Mouse (Mus musculus) ZHBTc4 (cell line): ENCODE measurements around the gene Actl6b.

Source experiments
- DNase-seq: peaks from one replicate; pipeline ENCODE4 v3.0.0-alpha.2; 2011; ENCODE audit warnings: low read depth, low spot score

The Actl6b gene

GRCm38 (mm10) chr5:137562965-137563364 is 9.6 kb downstream of the Actl6b start:
- DNase-seq, result peak; percentile 64

- no peak for DNase-seq
Measured at GRCm38 (mm10) chr5:137565744-137566143, 12.4 kb downstream of the Actl6b start.

DNA sequence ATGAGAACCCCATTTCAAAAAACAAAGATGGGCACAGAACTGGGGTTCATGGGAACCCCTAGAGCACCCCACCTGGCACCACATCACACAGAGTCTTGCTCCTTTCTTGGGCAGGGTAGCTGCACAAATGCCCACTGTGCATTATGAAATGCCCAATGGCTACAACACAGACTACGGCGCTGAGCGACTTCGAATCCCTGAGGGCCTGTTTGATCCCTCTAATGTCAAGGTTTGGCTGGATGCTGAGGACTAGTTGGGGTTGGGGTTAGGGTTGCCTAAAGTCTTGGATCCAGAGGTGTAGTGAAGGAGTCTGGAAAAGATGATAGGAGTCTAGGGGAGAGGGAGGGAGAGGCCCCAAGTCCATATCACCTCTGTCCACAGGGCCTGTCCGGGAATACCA is 13.1 kb downstream of the Actl6b start:
- no peak for DNase-seq

GRCm38 (mm10) chr5:137568223-137568798 is 15.0 kb downstream of the Actl6b start:
- DNase-seq, result peak; percentile 50

DNA sequence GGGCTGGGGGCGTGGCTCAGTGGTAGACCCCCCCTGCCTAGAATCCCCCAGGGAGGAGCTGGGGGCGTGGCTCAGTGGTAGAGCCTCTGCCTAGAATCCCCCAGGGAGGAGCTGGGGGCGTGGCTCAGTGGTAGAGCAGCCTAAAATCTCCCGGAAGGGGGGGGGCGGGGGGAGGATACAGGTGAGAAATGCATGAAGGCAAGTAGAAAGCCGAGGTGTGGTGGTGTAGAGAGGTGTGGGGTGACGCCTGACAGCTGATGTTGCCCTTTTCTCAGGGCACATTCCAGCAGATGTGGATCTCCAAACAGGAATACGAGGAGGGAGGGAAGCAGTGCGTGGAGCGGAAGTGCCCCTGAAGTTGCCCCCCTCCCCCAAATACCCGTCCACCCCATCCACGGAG is 15.7 kb downstream of the Actl6b start:
- DNase-seq, result peak; percentile 14

DNA sequence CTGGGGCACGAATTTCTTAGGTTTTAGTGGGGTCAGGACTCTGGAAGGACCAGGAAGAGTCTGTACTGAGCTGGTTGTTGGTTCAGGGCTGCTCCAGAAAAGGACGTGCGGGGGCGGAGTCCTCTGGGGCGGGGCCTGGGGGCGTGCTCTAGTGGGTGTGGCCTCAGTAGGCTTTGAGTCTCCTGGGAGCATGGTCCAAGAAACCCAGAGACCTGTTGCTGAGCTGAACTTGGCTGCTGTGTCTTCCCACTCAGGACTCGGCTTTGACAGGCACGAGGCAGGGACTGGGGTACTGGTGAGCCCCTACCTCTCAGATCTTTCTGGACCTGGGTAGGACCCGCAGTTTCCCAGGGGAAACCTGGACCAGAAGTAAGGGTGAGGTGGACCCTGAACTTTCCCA is 16.3 kb downstream of the Actl6b start, which contains the start of gene Tfr2:
Gene Tfr2 (plus strand): TSS at position 176 of the 400 bp plus-strand sequence.
- DNase-seq, result peak; percentile 88

DNA sequence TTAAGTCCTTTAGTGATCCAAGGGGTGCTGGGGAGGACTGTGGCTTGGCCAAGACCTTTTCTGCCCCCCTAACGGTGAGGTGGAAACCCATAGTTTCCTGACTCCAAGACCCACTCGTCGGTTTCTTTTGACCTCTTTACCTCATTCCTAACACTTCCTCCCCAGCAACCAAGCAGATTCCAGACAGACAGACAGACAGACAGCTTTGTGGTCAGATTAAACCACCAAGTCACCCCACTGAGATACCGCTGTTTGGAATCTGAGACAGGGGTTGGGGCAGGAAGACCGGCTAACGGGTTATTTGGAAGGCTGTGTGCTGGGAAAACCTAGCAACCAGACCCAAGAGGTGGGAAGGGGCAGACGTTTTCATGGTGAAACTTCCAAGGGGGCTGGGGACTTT is 16.9 kb downstream of the Actl6b start:
- no peak for DNase-seq

GRCm38 (mm10) chr5:137570691-137571586 is 17.6 kb downstream of the Actl6b start:
- DNase-seq, result no peak

- no peak for DNase-seq
Measured at GRCm38 (mm10) chr5:137574470-137574901, 21.2 kb downstream of the Actl6b start.

- DNase-seq, result no peak
Measured at GRCm38 (mm10) chr5:137580246-137580645, 26.9 kb downstream of the Actl6b start.

- DNase-seq, result peak; percentile 48
Measured at GRCm38 (mm10) chr5:137582702-137583101, 29.4 kb downstream of the Actl6b start.

- DNase-seq, result peak; percentile 40
Measured at GRCm38 (mm10) chr5:137583670-137584169, 30.4 kb downstream of the Actl6b start.

GRCm38 (mm10) chr5:137584976-137585375 is 31.7 kb downstream of the Actl6b start:
- peak; percentile 89 for DNase-seq

GRCm38 (mm10) chr5:137590507-137590906 is 37.2 kb downstream of the Actl6b start:
- no peak for DNase-seq

- DNase-seq, result no peak
Measured at GRCm38 (mm10) chr5:137595921-137596320, 42.6 kb downstream of the Actl6b start.

GRCm38 (mm10) chr5:137596601-137597261 is 43.4 kb downstream of the Actl6b start:
- DNase-seq, result peak; percentile 80

GRCm38 (mm10) chr5:137597625-137598024 is 44.3 kb downstream of the Actl6b start:
- DNase-seq, result no peak

GRCm38 (mm10) chr5:137598100-137598826 is 44.9 kb downstream of the Actl6b start:
- no peak for DNase-seq

- DNase-seq, result no peak
Measured at GRCm38 (mm10) chr5:137599600-137599999, 46.3 kb downstream of the Actl6b start.

- no peak for DNase-seq
Measured at GRCm38 (mm10) chr5:137600281-137600618, 46.9 kb downstream of the Actl6b start.

DNA sequence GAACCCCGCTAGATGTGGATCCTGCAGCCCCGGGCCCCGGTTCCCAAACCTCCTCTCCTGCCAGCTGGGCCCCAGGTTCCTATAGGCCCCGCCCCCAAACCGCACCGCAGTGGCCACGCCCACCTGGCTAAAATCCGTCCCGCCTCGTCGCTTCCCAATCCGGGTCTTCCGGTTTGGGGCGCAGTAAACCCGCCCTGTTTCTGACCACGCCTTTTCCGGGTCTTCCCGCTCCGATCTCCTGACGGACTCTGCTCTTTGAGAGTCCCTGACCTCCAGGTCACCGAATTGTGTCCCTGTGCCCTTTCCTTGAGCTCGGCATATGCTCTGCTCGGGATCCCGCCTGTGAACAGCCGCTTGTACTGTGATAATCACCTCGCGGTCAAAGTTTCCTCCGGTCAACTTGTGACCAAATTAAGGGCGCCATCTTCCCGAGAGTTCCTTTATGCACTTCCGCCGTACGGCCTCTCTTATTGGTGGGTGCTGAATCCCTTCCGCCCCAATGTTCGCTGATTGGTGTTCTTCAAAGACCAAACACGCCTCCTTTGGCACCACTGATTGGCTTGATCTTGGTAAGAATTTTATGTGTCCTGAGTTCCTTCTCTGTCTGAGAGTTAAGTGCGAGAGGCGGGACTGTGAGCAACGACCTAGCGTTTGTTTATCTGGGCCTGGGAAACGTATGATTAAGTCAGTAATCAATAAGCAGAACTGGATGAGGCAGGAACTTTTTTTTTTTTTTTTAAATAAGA is 47.5 kb downstream of the Actl6b start, which contains the start of gene Mospd3:
Gene Mospd3 (minus strand): TSS at position 440 of the 746 bp plus-strand sequence.
- peak; percentile 99 for DNase-seq
